Mouse (Mus musculus): ENCODE results near the gene Pak2. TPM values are rescaled to one million over a fixed set of nuclear protein-coding genes. Genes with fewer than 3 reads are reported as not detected.

Pak2 gene
- polyA plus RNA-seq, 1 experiment = 16.1 TPM

GRCm38 (mm10) chr16:31996371-31996770, 82.8 kb downstream of the Pak2 start:
- WGBS = 86% methylated on average over 5 of the region's 5 CpGs
- H3K4me3 ChIP-seq (ENCODE audit: low read depth, low read length) = no peak overlapping the region
- peaks cover 8% of the 10 kb centered on the region; the same call in 1 of the 2 replicates for H3K36me3 ChIP-seq (ENCODE audit: control insufficient read depth, insufficient read depth, low read length)
- TF ChIP-seq CTCF (IDR thresholded peaks at IDR 0.05; ENCODE audit: extremely low read depth, insufficient read length, insufficient replicate concordance, low read depth, low read length) = no peak
- no peak for TF ChIP-seq POLR2A (IDR thresholded peaks at IDR 0.05; ENCODE audit: low read depth, low read length)
- H3K27ac ChIP-seq (ENCODE audit: insufficient read depth, low read depth, low read length) = no peak overlapping the region
- H3K4me1 ChIP-seq (ENCODE audit: control insufficient read depth, insufficient read depth, insufficient read length, low read length) = no peaks in the 10 kb centered on the region; the same call in 1 of the 2 replicates
- no peaks in the 10 kb centered on the region for H3K27me3 ChIP-seq (ENCODE audit: control insufficient read depth, insufficient read depth, low read length)

DNA sequence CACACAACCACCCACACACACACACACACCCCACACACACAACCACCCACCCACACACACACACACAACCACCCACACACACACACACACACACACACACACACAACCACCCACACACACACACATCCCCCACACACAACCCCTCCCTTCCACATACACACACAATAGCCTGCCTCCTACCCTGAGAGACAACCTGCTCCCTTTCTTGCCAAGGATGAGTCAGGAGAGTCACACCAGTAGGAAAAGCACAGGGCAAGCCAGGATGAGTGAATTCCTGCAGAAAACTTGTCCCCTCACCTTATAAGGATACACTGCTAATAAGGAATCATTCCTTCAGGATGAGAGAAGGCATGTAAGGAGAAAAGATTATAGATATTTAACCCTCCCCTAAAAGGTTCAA, 85.2 kb downstream of the Pak2 start:
- H3K27ac ChIP-seq (ENCODE audit: insufficient read depth, low read depth, low read length) = no peak overlapping the region
- no peaks in the 10 kb centered on the region for H3K27me3 ChIP-seq (ENCODE audit: control insufficient read depth, insufficient read depth, low read length)
- H3K36me3 ChIP-seq (ENCODE audit: control insufficient read depth, insufficient read depth, low read length) = peaks cover 19% of the 10 kb centered on the region
- TF ChIP-seq POLR2A (IDR thresholded peaks at IDR 0.05; ENCODE audit: low read depth, low read length) (no peak), CTCF (IDR thresholded peaks at IDR 0.05; ENCODE audit: extremely low read depth, insufficient read length, insufficient replicate concordance, low read depth, low read length) (no peak)
- H3K4me1 ChIP-seq (ENCODE audit: control insufficient read depth, insufficient read depth, insufficient read length, low read length) = no peaks in the 10 kb centered on the region; the same call in 1 of the 2 replicates
- H3K4me3 ChIP-seq (ENCODE audit: low read depth, low read length) = no peak overlapping the region

GRCm38 (mm10) chr16:31993195-31993594, 85.9 kb downstream of the Pak2 start:
- no peak overlapping the region for H3K4me3 ChIP-seq (ENCODE audit: low read depth, low read length)
- no peaks in the 10 kb centered on the region for H3K4me1 ChIP-seq (ENCODE audit: control insufficient read depth, insufficient read depth, insufficient read length, low read length)
- no peaks in the 10 kb centered on the region for H3K27me3 ChIP-seq (ENCODE audit: control insufficient read depth, insufficient read depth, low read length)
- no peak for TF ChIP-seq CTCF (IDR thresholded peaks at IDR 0.05; ENCODE audit: extremely low read depth, insufficient read length, insufficient replicate concordance, low read depth, low read length)
- TF ChIP-seq POLR2A (IDR thresholded peaks at IDR 0.05; ENCODE audit: low read depth, low read length) = no peak
- no peak overlapping the region for H3K27ac ChIP-seq (ENCODE audit: insufficient read depth, low read depth, low read length)
- 92% methylated on average over 4 of the region's 4 CpGs for WGBS
- H3K36me3 ChIP-seq (ENCODE audit: control insufficient read depth, insufficient read depth, low read length) = peaks cover 25% of the 10 kb centered on the region

- TF ChIP-seq CTCF (IDR thresholded peaks at IDR 0.05; ENCODE audit: extremely low read depth, insufficient read length, insufficient replicate concordance, low read depth, low read length) = peak; percentile 21; the same call in 1 of the 2 replicates
- TF ChIP-seq POLR2A (IDR thresholded peaks at IDR 0.05; ENCODE audit: low read depth, low read length) = no peak
- no peak overlapping the region for H3K27ac ChIP-seq (ENCODE audit: insufficient read depth, low read depth, low read length)
- H3K4me3 ChIP-seq (ENCODE audit: low read depth, low read length) = no peak overlapping the region
- H3K36me3 ChIP-seq (ENCODE audit: control insufficient read depth, insufficient read depth, low read length) = peaks cover 28% of the 10 kb centered on the region
- no peaks in the 10 kb centered on the region for H3K27me3 ChIP-seq (ENCODE audit: control insufficient read depth, insufficient read depth, low read length)
- no peaks in the 10 kb centered on the region for H3K4me1 ChIP-seq (ENCODE audit: control insufficient read depth, insufficient read depth, insufficient read length, low read length)
- 71% methylated on average over 1 of the region's 1 CpGs for WGBS
Observed at GRCm38 (mm10) chr16:31992039-31992438, 87.1 kb downstream of the Pak2 start.

DNA sequence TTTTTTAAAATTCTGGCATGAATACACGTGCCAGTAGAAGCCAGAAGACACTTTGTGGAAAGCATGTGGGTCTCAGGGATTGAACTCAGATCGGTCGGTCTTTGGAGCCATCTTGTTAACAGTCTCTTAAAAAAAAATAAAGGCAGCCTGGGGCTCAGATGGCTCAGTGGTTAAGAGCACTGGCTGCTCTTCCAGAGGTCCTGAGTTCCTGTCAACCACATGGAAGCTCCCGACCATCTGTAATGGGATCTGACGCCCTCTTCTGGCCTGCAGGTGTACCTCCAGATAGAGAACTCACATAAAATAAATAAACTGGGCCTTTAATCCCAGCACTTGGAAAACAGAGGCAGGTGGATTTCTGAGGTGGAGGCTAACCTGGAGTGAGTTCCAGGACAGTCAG, 98.2 kb downstream of the Pak2 start:
- TF ChIP-seq POLR2A (IDR thresholded peaks at IDR 0.05; ENCODE audit: low read depth, low read length) (no peak), CTCF (IDR thresholded peaks at IDR 0.05; ENCODE audit: extremely low read depth, insufficient read length, insufficient replicate concordance, low read depth, low read length) (no peak)
- Histone ChIP-seq H3K27me3 (ENCODE audit: control insufficient read depth, insufficient read depth, low read length) (no peaks in the 10 kb centered on the region), H3K4me3 (ENCODE audit: low read depth, low read length) (no peak overlapping the region), H3K27ac (ENCODE audit: insufficient read depth, low read depth, low read length) (no peak overlapping the region), H3K36me3 (ENCODE audit: control insufficient read depth, insufficient read depth, low read length) (peaks cover 34% of the 10 kb centered on the region), H3K4me1 (ENCODE audit: control insufficient read depth, insufficient read depth, insufficient read length, low read length) (no peaks in the 10 kb centered on the region)
- WGBS = 93% methylated on average over 5 of the region's 5 CpGs

DNA sequence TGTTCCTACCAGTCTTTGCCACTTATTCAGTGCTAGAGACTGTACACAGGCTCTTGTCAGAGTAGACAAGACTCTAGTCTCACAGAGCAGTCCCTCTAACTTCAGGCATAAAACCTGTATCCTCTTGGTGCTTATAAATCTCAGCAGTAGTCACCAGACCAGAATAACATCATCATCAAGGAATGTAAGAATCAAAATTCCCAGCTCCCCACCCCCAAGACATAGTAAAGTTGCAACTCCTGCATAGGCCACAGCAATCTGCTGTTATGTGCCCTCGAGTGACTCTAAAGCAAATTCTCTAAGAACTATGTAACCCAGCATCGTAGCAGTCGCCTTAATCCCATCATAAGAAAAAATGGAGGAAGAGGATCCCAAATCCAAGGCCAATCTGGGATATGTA, 99.6 kb downstream of the Pak2 start:
- Histone ChIP-seq H3K27me3 (ENCODE audit: control insufficient read depth, insufficient read depth, low read length) (no peaks in the 10 kb centered on the region), H3K36me3 (ENCODE audit: control insufficient read depth, insufficient read depth, low read length) (peaks cover 38% of the 10 kb centered on the region), H3K4me3 (ENCODE audit: low read depth, low read length) (no peak overlapping the region), H3K4me1 (ENCODE audit: control insufficient read depth, insufficient read depth, insufficient read length, low read length) (no peaks in the 10 kb centered on the region), H3K27ac (ENCODE audit: insufficient read depth, low read depth, low read length) (no peak overlapping the region)
- TF ChIP-seq POLR2A (IDR thresholded peaks at IDR 0.05; ENCODE audit: low read depth, low read length) (no peak), CTCF (IDR thresholded peaks at IDR 0.05; ENCODE audit: extremely low read depth, insufficient read length, insufficient replicate concordance, low read depth, low read length) (no peak)
- WGBS = 92% methylated on average over 3 of the region's 3 CpGs

GRCm38 (mm10) chr16:31975258-31975657, 103.9 kb downstream of the Pak2 start:
- no peak overlapping the region for H3K27ac ChIP-seq (ENCODE audit: insufficient read depth, low read depth, low read length)
- H3K27me3 ChIP-seq (ENCODE audit: control insufficient read depth, insufficient read depth, low read length) = no peaks in the 10 kb centered on the region
- 97% methylated on average over 4 of the region's 4 CpGs for WGBS
- TF ChIP-seq POLR2A (IDR thresholded peaks at IDR 0.05; ENCODE audit: low read depth, low read length) (no peak), CTCF (IDR thresholded peaks at IDR 0.05; ENCODE audit: extremely low read depth, insufficient read length, insufficient replicate concordance, low read depth, low read length) (no peak)
- H3K4me1 ChIP-seq (ENCODE audit: control insufficient read depth, insufficient read depth, insufficient read length, low read length) = no peaks in the 10 kb centered on the region
- H3K36me3 ChIP-seq (ENCODE audit: control insufficient read depth, insufficient read depth, low read length) = peaks cover 43% of the 10 kb centered on the region
- H3K4me3 ChIP-seq (ENCODE audit: low read depth, low read length) = no peak overlapping the region

Other genes with a start within 250 kb of the Pak2 start
- 0.05 TPM in 1 of 2 replicates, not detected in the other for gene Meltf, start 200.5 kb downstream of the Pak2 start, polyA plus RNA-seq (2012; rRNA removed)
- 1.6 and 2.7 TPM in 2 replicates for gene Pigz, start 145.5 kb downstream of the Pak2 start, polyA plus RNA-seq (2012; rRNA removed)
- gene 0610012G03Rik, start 130.8 kb downstream of the Pak2 start, polyA plus RNA-seq (2012; rRNA removed) = 117 and 179 TPM in 2 replicates
- 0.36 and 0.99 TPM in 2 replicates for gene Ncbp2, start 130.8 kb downstream of the Pak2 start, polyA plus RNA-seq (2012; rRNA removed)
- 1.1 and 2.0 TPM in 2 replicates for gene Senp5, start 76.1 kb downstream of the Pak2 start, polyA plus RNA-seq (2012; rRNA removed)
- gene Pigx, start 20.4 kb upstream of the Pak2 start, polyA plus RNA-seq (2012; rRNA removed) = 14.6 and 32.5 TPM in 2 replicates
- 5.6 and 10.2 TPM in 2 replicates for gene Cep19, start 20.5 kb upstream of the Pak2 start, polyA plus RNA-seq (2012; rRNA removed)
- 5.3 and 6.7 TPM in 2 replicates for gene Nrros, start 86.3 kb upstream of the Pak2 start, polyA plus RNA-seq (2012; rRNA removed)
- gene Bex6, start 100.5 kb upstream of the Pak2 start, polyA plus RNA-seq (2012; rRNA removed) = not detected in 2 replicates
- 1.5 and 2.4 TPM in 2 replicates for gene Fbxo45, start 167.8 kb upstream of the Pak2 start, polyA plus RNA-seq (2012; rRNA removed)
- 0.53 and 1.5 TPM in 2 replicates for gene Wdr53, start 167.9 kb upstream of the Pak2 start, polyA plus RNA-seq (2012; rRNA removed)
- not detected in 2 replicates for gene Smco1, start 192.1 kb upstream of the Pak2 start, polyA plus RNA-seq (2012; rRNA removed)
- gene Rnf168, start 198.1 kb upstream of the Pak2 start, polyA plus RNA-seq (2012; rRNA removed) = 3.6 and 5.5 TPM in 2 replicates